Mouse (Mus musculus) liver, embryonic 14.5 days (tissue): ENCODE results near the gene Espl1.

Experiments used
- CTCF ChIP-seq: IDR thresholded peaks from 2 replicates; pipeline ENCODE4 v1.5.1; 2016; ENCODE audit warnings: antibody characterized with exemption, low read depth, control low read depth
- EP300 ChIP-seq: IDR thresholded peaks from 2 replicates; pipeline ENCODE4 v1.6.1; 2016; ENCODE audit warnings: antibody characterized with exemption, low read depth

DNA sequence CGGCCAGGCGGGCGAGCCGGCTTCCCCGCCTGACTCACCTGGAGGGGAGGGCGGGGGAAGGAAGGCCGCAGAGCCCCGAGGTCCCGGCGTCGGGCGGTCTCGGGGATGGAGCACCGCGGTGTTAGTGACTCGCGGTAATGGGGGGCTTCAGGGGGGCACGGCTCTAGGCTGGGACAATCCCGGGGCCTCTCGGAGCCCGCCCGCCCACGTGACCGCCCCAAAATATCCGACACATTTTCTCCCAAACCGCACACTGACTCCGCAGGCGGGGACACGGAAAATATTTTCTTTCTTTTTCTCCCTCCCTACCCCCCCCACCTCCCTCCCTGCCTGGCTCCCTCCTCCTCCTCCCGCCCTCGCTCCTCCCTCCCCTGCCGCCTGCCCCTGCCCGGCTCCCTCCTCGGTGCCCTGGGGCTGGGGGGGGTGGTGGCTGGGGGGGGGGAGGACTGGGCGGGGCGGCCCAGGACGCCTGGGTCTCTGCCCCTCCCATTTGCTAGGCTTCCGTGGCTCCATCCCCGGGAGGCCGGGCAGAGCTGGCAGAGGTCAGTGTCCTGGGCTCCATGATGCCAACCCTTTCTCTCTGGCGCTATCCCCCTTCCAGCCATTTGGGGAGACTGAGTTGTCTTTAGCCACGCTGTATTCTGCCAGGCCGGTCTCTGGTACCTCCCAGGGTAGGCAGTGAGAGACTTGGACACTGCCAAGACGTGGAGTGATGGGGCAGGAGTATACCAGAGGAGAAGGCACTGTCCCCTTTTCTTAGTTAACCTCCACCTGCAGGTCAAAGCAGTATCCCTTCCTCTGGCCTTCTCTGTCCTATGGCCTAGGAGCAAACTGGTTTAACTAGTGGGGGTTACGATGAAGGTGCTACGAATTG is 38.6 kb upstream of the Espl1 start, which contains the start of gene Rarg:
- TF ChIP-seq CTCF (no peak), EP300 (no peak)
